In the genomic region with DNA sequence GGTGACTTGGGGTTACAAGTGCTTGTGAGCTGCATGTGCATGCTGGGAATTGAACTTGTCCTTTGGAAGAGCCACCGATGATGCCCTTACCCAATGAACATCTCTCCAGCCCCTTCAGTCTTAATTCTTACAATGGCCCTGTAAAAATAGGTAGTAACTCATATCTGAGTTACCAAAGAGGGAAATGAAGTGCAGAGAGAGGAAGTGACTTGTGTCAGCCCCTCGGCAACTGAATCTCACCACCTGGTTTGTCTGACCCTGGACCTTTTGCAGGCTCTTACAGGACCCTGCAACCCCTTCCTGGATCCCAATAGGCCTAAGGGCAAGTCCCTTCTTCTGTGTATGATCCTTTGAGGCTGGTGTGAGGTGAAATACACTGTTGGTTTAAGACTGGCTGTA, we compare ENCODE assay signal across 24 mouse cellular contexts. TPM values are rescaled to one million over a fixed set of nuclear protein-coding genes. Genes with fewer than 3 reads are reported as not detected.
DNase-seq lines count a peak whose midpoint lies in the region; ATAC-seq and TF ChIP-seq lines count a peak whose summit lies in the region.
"Had no signal": no experiment of that assay in that cellular context is flagged by ENCODE, and none has a peak within 500 bp of the region (broad histone marks: within the 10 kb centered on the region; RNA-seq: fewer than 3 reads in every experiment).

No protein-coding gene starts in this region.

- ATAC-seq in megakaryocyte, adult 5-6 weeks (ENCODE audit: poor library complexity, severe bottlenecking): peak; percentile 55
- ATAC-seq in midbrain, embryonic 13.5 days: no peak
- ATAC-seq: activated CD4-positive, CD25-positive, alpha-beta regulatory T cell, adult 4 months; forebrain, embryonic 13.5 days; forebrain, postnatal 0 days; intestine, postnatal 0 days had no signal

- peaks cover 38% of the 10 kb centered on the region for H3K36me3 ChIP-seq in spleen, adult 2 months (ENCODE audit: control insufficient read depth, insufficient read depth, low read length)
- H3K36me3 ChIP-seq in MEL (ENCODE audit: control insufficient read depth in 1 of 2, insufficient read depth in 2 of 2, low read length in 2 of 2): no peaks in the 10 kb centered on the region; a peak in 1 of 4 replicates
- H3K36me3 ChIP-seq in midbrain, embryonic 13.5 days: peaks cover 51% of the 10 kb centered on the region

- no peak overlapping the region for H3K4me3 ChIP-seq in spleen, adult 2 months (ENCODE audit: extremely low read depth, insufficient read depth, insufficient read length)
- H3K4me3 ChIP-seq in MEL (ENCODE audit: control insufficient read depth in 1 of 2, insufficient read depth in 1 of 2, low read depth in 2 of 2, low read length in 2 of 2): no peak overlapping the region
- no peak overlapping the region for H3K4me3 ChIP-seq in midbrain, embryonic 13.5 days (replicated peaks)
- H3K4me3 ChIP-seq: embryonic facial prominence, embryonic 10.5 days; embryonic facial prominence, embryonic 13.5 days; erythroblast, embryonic 14.5 days; forebrain, embryonic 13.5 days; hindbrain, embryonic 12.5 days; hindbrain, embryonic 15.5 days had no signal

- H3K27ac ChIP-seq in spleen, adult 2 months (ENCODE audit: insufficient read depth, low read length): peak overlapping the region; percentile 15
- peak overlapping the region; percentile 14; the same call in 1 of the 2 replicates for H3K27ac ChIP-seq in MEL (ENCODE audit: control insufficient read depth, low read depth, low read length)
- no peak overlapping the region for H3K27ac ChIP-seq in midbrain, embryonic 13.5 days
- H3K27ac ChIP-seq: forebrain, embryonic 13.5 days; hindbrain, embryonic 12.5 days; hindbrain, embryonic 15.5 days had no signal

- H3K79me2 ChIP-seq in MEL (ENCODE audit: control insufficient read depth, insufficient read depth, low read length, poor library complexity): no peaks in the 10 kb centered on the region

- no peaks in the 10 kb centered on the region for H3K9me3 ChIP-seq in MEL (replicated peaks; ENCODE audit: insufficient read depth, low read length)
- H3K9me3 ChIP-seq in midbrain, embryonic 13.5 days: no peaks in the 10 kb centered on the region
- H3K9me3 ChIP-seq: embryonic facial prominence, embryonic 10.5 days; embryonic facial prominence, embryonic 13.5 days; forebrain, embryonic 13.5 days; hindbrain, embryonic 12.5 days; hindbrain, embryonic 15.5 days had no signal

- no peak for TF ChIP-seq CTCF in spleen, adult 2 months (IDR thresholded peaks at IDR 0.05; ENCODE audit: extremely low read depth, insufficient read depth, insufficient read length, insufficient replicate concordance)
- TF ChIP-seq CTCF in MEL (IDR thresholded peaks at IDR 0.05 in 2 of 3, conservative IDR thresholded peaks at IDR 0.05 in 1 of 3; ENCODE audit: control insufficient read depth in 1 of 3, insufficient read depth in 1 of 3, low read depth in 2 of 3, low read length in 3 of 3, poor library complexity in 1 of 3, severe bottlenecking in 1 of 3): no peak

- DNase-seq in spleen, adult 2 months (ENCODE audit: low read depth in 1 of 2, low spot score in 2 of 2): no peak
- no peak for DNase-seq in spleen, adult 12 weeks (ENCODE audit: low spot score)
- DNase-seq in MEL (ENCODE audit: low read depth, low spot score): peak; percentile 60
- no peak for DNase-seq in adipocyte (ENCODE audit: low spot score)
- DNase-seq: adrenal gland, postnatal 10 days; adrenal gland, postnatal 36 days; cerebellum, adult 11 months; cerebellum, adult 2 months; cerebellum, adult 9-11 months; cerebellum, postnatal 36 days; embryo, embryonic 11 days; forebrain, postnatal 0 days; gastrocnemius, postnatal 25 days had no signal

- H3K9ac ChIP-seq in MEL (ENCODE audit: control insufficient read depth, low read depth, low read length, poor library complexity, severe bottlenecking): no peak overlapping the region
- no peak overlapping the region for H3K9ac ChIP-seq in midbrain, embryonic 13.5 days (replicated peaks)
- H3K9ac ChIP-seq: embryonic facial prominence, embryonic 13.5 days; forebrain, embryonic 13.5 days; forebrain, postnatal 0 days; hindbrain, embryonic 12.5 days; hindbrain, embryonic 15.5 days had no signal

- TF ChIP-seq EP300 in MEL (IDR thresholded peaks at IDR 0.05; ENCODE audit: low read depth in 1 of 2, low read length in 2 of 2): no peak

- TF ChIP-seq POLR2A in spleen, adult 2 months (IDR thresholded peaks at IDR 0.05; ENCODE audit: low read depth, low read length): no peak
- TF ChIP-seq POLR2A in MEL (IDR thresholded peaks at IDR 0.05; ENCODE audit: control insufficient read depth in 1 of 2, insufficient read depth in 1 of 2, low read depth in 1 of 2, low read length in 2 of 2, poor library complexity in 1 of 2): no peak

- peaks cover 2% of the 10 kb centered on the region; the same call in 1 of the 2 replicates for H3K4me1 ChIP-seq in spleen, adult 2 months (ENCODE audit: control insufficient read depth, insufficient read depth, insufficient read length)
- H3K4me1 ChIP-seq in MEL (ENCODE audit: control insufficient read depth in 1 of 2, insufficient read depth in 2 of 2, low read length in 2 of 2): peaks cover 0 to 2% of the 10 kb centered on the region in 2 experiments; a peak in 2 of 4 replicates
- H3K4me1 ChIP-seq in midbrain, embryonic 13.5 days (replicated peaks): peaks cover 6% of the 10 kb centered on the region
- H3K4me1 ChIP-seq: forebrain, embryonic 13.5 days; hindbrain, embryonic 15.5 days had no signal

- WGBS in spleen, adult 2 months: 29% methylated on average over 2 of the region's 2 CpGs
- WGBS in midbrain, embryonic 13.5 days: 96% methylated on average over 2 of the region's 2 CpGs

- no peak overlapping the region for H3K4me2 ChIP-seq in midbrain, embryonic 13.5 days (replicated peaks)
- H3K4me2 ChIP-seq: embryonic facial prominence, embryonic 13.5 days; forebrain, embryonic 13.5 days; heart, embryonic 11.5 days; hindbrain, embryonic 12.5 days; hindbrain, embryonic 15.5 days had no signal

- no peak for TF ChIP-seq RAD21 in MEL (IDR thresholded peaks at IDR 0.05; ENCODE audit: low read depth, low read length)

- no peaks in the 10 kb centered on the region for H3K27me3 ChIP-seq in spleen, adult 2 months (ENCODE audit: control insufficient read depth, insufficient read depth, low read length)
- no peaks in the 10 kb centered on the region for H3K27me3 ChIP-seq in MEL (ENCODE audit: control insufficient read depth in 1 of 2, insufficient read depth in 2 of 2, low read length in 2 of 2)
- H3K27me3 ChIP-seq in midbrain, embryonic 13.5 days: no peaks in the 10 kb centered on the region
- H3K27me3 ChIP-seq: embryonic facial prominence, embryonic 13.5 days; forebrain, embryonic 13.5 days; hindbrain, embryonic 12.5 days; hindbrain, embryonic 15.5 days had no signal

TF ChIP-seq in MEL, 35 proteins besides CTCF, POLR2A, EP300 and RAD21 (continues in another document):
- TF ChIP-seq TCF12 (IDR thresholded peaks at IDR 0.05; ENCODE audit: low read depth, low read length) (no peak), MAFK (IDR thresholded peaks at IDR 0.05; ENCODE audit: borderline replicate concordance, low read depth, low read length) (no peak), UBTF (IDR thresholded peaks at IDR 0.05; ENCODE audit: borderline replicate concordance, insufficient read depth, low read depth, low read length) (no peak), POLR2AphosphoS2 (IDR thresholded peaks at IDR 0.05; ENCODE audit: low read length) (no peak), BHLHE40 (IDR thresholded peaks at IDR 0.05; ENCODE audit: borderline replicate concordance, low read depth, low read length) (no peak), SMC3 (IDR thresholded peaks at IDR 0.05; ENCODE audit: low read depth, low read length) (no peak)

RNA-seq across cellular contexts. Expression of gene Map4k2, which starts 11.2 kb away (rescaled TPM):
- 487 and 792 TPM in 2 replicates for polyA plus RNA-seq in spleen, adult 2 months (2012; rRNA removed)
- total RNA-seq in MEL (2012; rRNA removed): 8.0 and 10.2 TPM in 2 replicates
- 10 to 100 TPM in 1 of 2 experiments, not detected in 1; 22.3 TPM for polyA plus RNA-seq in MEL (2012; ENCODE audit: insufficient read depth in 1 of 2, insufficient read length in 2 of 2, low read depth in 1 of 2, low replicate concordance in 2 of 2, missing spikeins in 1 of 2)
- 35.0 and 43.3 TPM in 2 replicates for total RNA-seq in megakaryocyte, adult 5-6 weeks (2015)
- total RNA-seq in megakaryocyte, adult 5-6 weeks (2017): 66.3 and 79.6 TPM in 2 replicates
- polyA plus RNA-seq in midbrain, embryonic 13.5 days (2015; fragmentation: Nextera tagmentation; extraction: Ambion mirVana): 13.6 and 17.1 TPM in 2 replicates

RNA-seq across cellular contexts. Expression of gene Sf1, which starts 11.4 kb away (rescaled TPM):
- polyA plus RNA-seq in spleen, adult 2 months (2012; rRNA removed): 177 and 239 TPM in 2 replicates
- 65.7 and 71.9 TPM in 2 replicates for total RNA-seq in MEL (2012; rRNA removed)
- polyA plus RNA-seq in MEL (2012; ENCODE audit: insufficient read depth in 1 of 2, insufficient read length in 2 of 2, low read depth in 1 of 2, low replicate concordance in 2 of 2, missing spikeins in 1 of 2): 100 to 1,000 TPM; 211 to 245 TPM
- 164 and 205 TPM in 2 replicates for total RNA-seq in megakaryocyte, adult 5-6 weeks (2015)
- total RNA-seq in megakaryocyte, adult 5-6 weeks (2017): 179 and 212 TPM in 2 replicates
- 120 and 128 TPM in 2 replicates for polyA plus RNA-seq in midbrain, embryonic 13.5 days (2015; fragmentation: Nextera tagmentation; extraction: Ambion mirVana)

RNA-seq across cellular contexts. Expression of gene Men1, which starts 17.3 kb away (rescaled TPM):
- polyA plus RNA-seq in spleen, adult 2 months (2012; rRNA removed): 54.2 and 57.2 TPM in 2 replicates
- total RNA-seq in MEL (2012; rRNA removed): 37.7 and 39.4 TPM in 2 replicates
- polyA plus RNA-seq in MEL (2012; ENCODE audit: insufficient read depth in 1 of 2, insufficient read length in 2 of 2, low read depth in 1 of 2, low replicate concordance in 2 of 2, missing spikeins in 1 of 2): 100 to 1,000 TPM in 1 of 2 experiments, not detected in 1; 132 TPM
- total RNA-seq in megakaryocyte, adult 5-6 weeks (2015): 15.1 and 16.6 TPM in 2 replicates
- total RNA-seq in megakaryocyte, adult 5-6 weeks (2017): 19.2 and 20.7 TPM in 2 replicates
- polyA plus RNA-seq in midbrain, embryonic 13.5 days (2015; fragmentation: Nextera tagmentation; extraction: Ambion mirVana): 74.4 and 81.1 TPM in 2 replicates

RNA-seq across cellular contexts. Expression of gene Pygm, which starts 32.1 kb away (rescaled TPM):
- polyA plus RNA-seq in spleen, adult 2 months (2012; rRNA removed): 7.3 and 8.1 TPM in 2 replicates
- total RNA-seq in MEL (2012; rRNA removed): 0.62 and 0.73 TPM in 2 replicates
- 1 to 10 TPM in 1 of 2 experiments, not detected in 1; 3.3 TPM for polyA plus RNA-seq in MEL (2012; ENCODE audit: insufficient read depth in 1 of 2, insufficient read length in 2 of 2, low read depth in 1 of 2, low replicate concordance in 2 of 2, missing spikeins in 1 of 2)
- 0.80 and 3.2 TPM in 2 replicates for total RNA-seq in megakaryocyte, adult 5-6 weeks (2015)
- total RNA-seq in megakaryocyte, adult 5-6 weeks (2017): 0.11 and 0.12 TPM in 2 replicates
- 1.9 and 2.2 TPM in 2 replicates for polyA plus RNA-seq in midbrain, embryonic 13.5 days (2015; fragmentation: Nextera tagmentation; extraction: Ambion mirVana)

RNA-seq across cellular contexts. Expression of gene Cdc42bpg, which starts 45.9 kb away (rescaled TPM):
- polyA plus RNA-seq in spleen, adult 2 months (2012; rRNA removed): 7.7 and 8.9 TPM in 2 replicates
- 2.0 and 2.6 TPM in 2 replicates for total RNA-seq in MEL (2012; rRNA removed)
- 1 to 10 TPM in 1 of 2 experiments, not detected in 1; 4.5 TPM for polyA plus RNA-seq in MEL (2012; ENCODE audit: insufficient read depth in 1 of 2, insufficient read length in 2 of 2, low read depth in 1 of 2, low replicate concordance in 2 of 2, missing spikeins in 1 of 2)
- 0.56 and 0.68 TPM in 2 replicates for total RNA-seq in megakaryocyte, adult 5-6 weeks (2015)
- total RNA-seq in megakaryocyte, adult 5-6 weeks (2017): 0.88 and 1.3 TPM in 2 replicates
- 0.39 and 0.46 TPM in 2 replicates for polyA plus RNA-seq in midbrain, embryonic 13.5 days (2015; fragmentation: Nextera tagmentation; extraction: Ambion mirVana)

Comparison
In these comparisons a context has a peak if more than half of its experiments do, and no peak if none do; other contexts are left out.
1. RNA of gene Map4k2, which starts 11.2 kb away (polyA plus RNA-seq): 487 to 792 TPM in spleen, adult 2 months; 22.3 TPM in MEL and 13.6 to 17.1 TPM in midbrain, embryonic 13.5 days; every median in the first group is over 10 times any median in the second.